Comparison of ENCODE assay signal across 9 mouse cellular contexts in genomic region chr1:152008473-152008991, GRCm38 (mm10).
DNase-seq lines count a peak whose midpoint lies in the region; TF ChIP-seq lines count a peak whose summit lies in the region.
"Had no signal": no experiment of that assay in that cellular context is flagged by ENCODE, and none has a peak within 500 bp of the region (broad histone marks: within the 10 kb centered on the region; RNA-seq: fewer than 3 reads in every experiment).

No protein-coding gene starts in this region.

- H3K27me3 ChIP-seq in thymus, adult 2 months (ENCODE audit: control insufficient read depth, insufficient read depth, low read length), result no peaks in the 10 kb centered on the region
- H3K27me3 ChIP-seq: midbrain, embryonic 13.5 days had no signal

- TF ChIP-seq CTCF in thymus, adult 2 months (IDR thresholded peaks at IDR 0.05; ENCODE audit: borderline replicate concordance, control insufficient read depth, extremely low read depth, insufficient read depth, low read length, poor library complexity), result no peak

- WGBS in thymus, adult 2 months, result 20% methylated on average over 8 of the region's 8 CpGs

- no peak overlapping the region for H3K4me3 ChIP-seq in thymus, adult 2 months (ENCODE audit: control insufficient read depth, insufficient read depth, low read length)
- H3K4me3 ChIP-seq: midbrain, embryonic 13.5 days had no signal

- H3K4me1 ChIP-seq in thymus, adult 2 months (replicated peaks; ENCODE audit: control insufficient read depth, insufficient read depth, low read length), result peaks cover 22% of the 10 kb centered on the region

- TF ChIP-seq POLR2A in thymus, adult 2 months (IDR thresholded peaks at IDR 0.05; ENCODE audit: control insufficient read depth, extremely low read depth, insufficient read depth, low read length, poor library complexity), result no peak

- DNase-seq in frontal cortex, adult 2 months (ENCODE audit: extremely low spot score in 1 of 2, low spot score in 1 of 2), result peak; percentile 19 to 46
- no peak for DNase-seq in frontal cortex, postnatal 25 days (ENCODE audit: low spot score in 2 of 2)
- peak; percentile 45 to 54 for DNase-seq in layer of hippocampus, adult 8-10 months (ENCODE audit: low spot score in 2 of 2)
- DNase-seq in layer of hippocampus, postnatal 10 days (ENCODE audit: low spot score in 2 of 2), result no peak
- peak; percentile 72 for DNase-seq in T-cell, adult 2 months (ENCODE audit: low spot score)
- peak; percentile 22 to 49 for DNase-seq in kidney, postnatal 36 days
- DNase-seq in cerebellum, postnatal 14 days, result no peak
- no peak for DNase-seq in thymus, adult 2 months

- H3K36me3 ChIP-seq in thymus, adult 2 months (ENCODE audit: control insufficient read depth, insufficient read depth, low read length), result no peaks in the 10 kb centered on the region

- H3K27ac ChIP-seq in thymus, adult 2 months (ENCODE audit: control insufficient read depth, insufficient read depth, low read length), result no peak overlapping the region
- H3K27ac ChIP-seq: midbrain, embryonic 13.5 days had no signal

Comparison
In these comparisons a context has a peak if more than half of its experiments do, and no peak if none do; other contexts are left out.
1. DNase-seq: peak in frontal cortex, adult 2 months (2 of 2), layer of hippocampus, adult 8-10 months (2 of 2), T-cell, adult 2 months (single experiment) and kidney, postnatal 36 days (2 of 2); none in frontal cortex, postnatal 25 days (0 of 2), layer of hippocampus, postnatal 10 days (0 of 2), cerebellum, postnatal 14 days (0 of 2) and thymus, adult 2 months (single experiment).